ENCODE assay signal across 16 mouse cellular contexts in genomic region chr3:130961704-130962103, GRCm38 (mm10).
DNase-seq lines count a peak whose midpoint lies in the region; ATAC-seq and TF ChIP-seq lines count a peak whose summit lies in the region.
"Had no signal": no experiment of that assay in that cellular context is flagged by ENCODE, and none has a peak within 500 bp of the region (broad histone marks: within the 10 kb centered on the region; RNA-seq: fewer than 3 reads in every experiment).

No protein-coding gene starts in this region.

- no peak for ATAC-seq in neural tube, embryonic 13.5 days (ENCODE audit: low read depth)
- no peak for ATAC-seq in neural tube, embryonic 15.5 days (ENCODE audit: low FRiP score)
- ATAC-seq in forebrain, postnatal 0 days, result no peak; the same call in 1 of the 2 replicates
- ATAC-seq in midbrain, embryonic 12.5 days (ENCODE audit: low FRiP score, low read depth), result peak; percentile 62
- ATAC-seq in liver, embryonic 12.5 days, result no peak
- ATAC-seq: CD4-positive, CD25-positive, alpha-beta regulatory T cell, adult 4 months; inflammation-experienced regulatory T-cells, adult 6 months had no signal

- H3K9ac ChIP-seq in neural tube, embryonic 13.5 days, result 0 out of 2 replicates have a peak overlapping the region, but pooled peaks have one; percentile 5
- no peak overlapping the region for H3K9ac ChIP-seq in neural tube, embryonic 15.5 days (replicated peaks)
- 0 out of 2 replicates have a peak overlapping the region, but pooled peaks have one; percentile 6 for H3K9ac ChIP-seq in forebrain, postnatal 0 days
- H3K9ac ChIP-seq in midbrain, embryonic 12.5 days (replicated peaks), result no peak overlapping the region; the same call in 1 of the 2 replicates
- no peak overlapping the region for H3K9ac ChIP-seq in liver, embryonic 12.5 days
- H3K9ac ChIP-seq: limb, embryonic 12.5 days had no signal

- H3K27me3 ChIP-seq in neural tube, embryonic 13.5 days, result no peaks in the 10 kb centered on the region; the same call in 1 of the 2 replicates
- no peaks in the 10 kb centered on the region for H3K27me3 ChIP-seq in neural tube, embryonic 15.5 days (replicated peaks)
- H3K27me3 ChIP-seq in forebrain, postnatal 0 days (ENCODE audit: insufficient read depth, low read length), result no peaks in the 10 kb centered on the region
- H3K27me3 ChIP-seq in midbrain, embryonic 12.5 days, result no peaks in the 10 kb centered on the region
- 0 out of 2 replicates have a peak, but pooled peaks cover 4% of the 10 kb centered on the region for H3K27me3 ChIP-seq in liver, embryonic 12.5 days (replicated peaks)

- H3K4me3 ChIP-seq in neural tube, embryonic 13.5 days, result no peak overlapping the region
- H3K4me3 ChIP-seq in neural tube, embryonic 15.5 days (replicated peaks), result no peak overlapping the region
- H3K4me3 ChIP-seq in forebrain, postnatal 0 days (ENCODE audit: low read depth, low read length), result no peak overlapping the region
- no peak overlapping the region for H3K4me3 ChIP-seq in midbrain, embryonic 12.5 days
- no peak overlapping the region for H3K4me3 ChIP-seq in liver, embryonic 12.5 days
- H3K4me3 ChIP-seq: layer of hippocampus, adult 2 months; left cerebral cortex, adult 2 months; limb, embryonic 12.5 days had no signal

- no peak overlapping the region for H3K4me2 ChIP-seq in neural tube, embryonic 13.5 days
- H3K4me2 ChIP-seq in neural tube, embryonic 15.5 days, result no peak overlapping the region
- H3K4me2 ChIP-seq in forebrain, postnatal 0 days (ENCODE audit: low read depth), result 0 out of 2 replicates have a peak overlapping the region, but pooled peaks have one; percentile 29
- peak overlapping the region; percentile 49 for H3K4me2 ChIP-seq in midbrain, embryonic 12.5 days (replicated peaks)
- H3K4me2 ChIP-seq in liver, embryonic 12.5 days, result no peak overlapping the region
- H3K4me2 ChIP-seq: limb, embryonic 12.5 days had no signal

- H3K27ac ChIP-seq in neural tube, embryonic 13.5 days (replicated peaks), result no peak overlapping the region
- H3K27ac ChIP-seq in neural tube, embryonic 15.5 days (replicated peaks), result no peak overlapping the region
- H3K27ac ChIP-seq in forebrain, postnatal 0 days (ENCODE audit: low read depth, low read length), result no peak overlapping the region
- H3K27ac ChIP-seq in midbrain, embryonic 12.5 days (replicated peaks), result peak overlapping the region; percentile 94
- H3K27ac ChIP-seq in liver, embryonic 12.5 days, result no peak overlapping the region
- H3K27ac ChIP-seq: layer of hippocampus, adult 2 months; left cerebral cortex, adult 2 months; limb, embryonic 12.5 days had no signal

- H3K4me1 ChIP-seq in neural tube, embryonic 13.5 days (replicated peaks), result peaks cover 30% of the 10 kb centered on the region
- H3K4me1 ChIP-seq in neural tube, embryonic 15.5 days, result peaks cover 17% of the 10 kb centered on the region
- peaks cover 19% of the 10 kb centered on the region for H3K4me1 ChIP-seq in forebrain, postnatal 0 days (ENCODE audit: insufficient read depth)
- peaks cover 39% of the 10 kb centered on the region for H3K4me1 ChIP-seq in midbrain, embryonic 12.5 days
- H3K4me1 ChIP-seq in liver, embryonic 12.5 days, result no peaks in the 10 kb centered on the region

- no peaks in the 10 kb centered on the region for H3K36me3 ChIP-seq in neural tube, embryonic 13.5 days
- H3K36me3 ChIP-seq in neural tube, embryonic 15.5 days, result no peaks in the 10 kb centered on the region
- H3K36me3 ChIP-seq in forebrain, postnatal 0 days (ENCODE audit: insufficient read depth), result no peaks in the 10 kb centered on the region
- H3K36me3 ChIP-seq in midbrain, embryonic 12.5 days, result no peaks in the 10 kb centered on the region
- no peaks in the 10 kb centered on the region for H3K36me3 ChIP-seq in liver, embryonic 12.5 days
- H3K36me3 ChIP-seq: limb, embryonic 12.5 days had no signal

- no peak for TF ChIP-seq CTCF in forebrain, postnatal 0 days (IDR thresholded peaks at IDR 0.05; ENCODE audit: low read depth)

- WGBS in neural tube, embryonic 13.5 days, result 49% methylated on average over 6 of the region's 6 CpGs
- WGBS in neural tube, embryonic 15.5 days, result 47% methylated on average over 6 of the region's 6 CpGs
- 35% methylated on average over 6 of the region's 6 CpGs for WGBS in forebrain, postnatal 0 days
- 14% methylated on average over 6 of the region's 6 CpGs for WGBS in midbrain, embryonic 12.5 days
- 51% methylated on average over 6 of the region's 6 CpGs for WGBS in liver, embryonic 12.5 days (ENCODE audit: insufficient replicate concordance)

- H3K9me3 ChIP-seq in neural tube, embryonic 13.5 days, result no peaks in the 10 kb centered on the region
- no peaks in the 10 kb centered on the region for H3K9me3 ChIP-seq in neural tube, embryonic 15.5 days (replicated peaks)
- H3K9me3 ChIP-seq in forebrain, postnatal 0 days (ENCODE audit: low read length), result no peaks in the 10 kb centered on the region
- H3K9me3 ChIP-seq in midbrain, embryonic 12.5 days, result no peaks in the 10 kb centered on the region
- no peaks in the 10 kb centered on the region for H3K9me3 ChIP-seq in liver, embryonic 12.5 days (replicated peaks)
- H3K9me3 ChIP-seq: limb, embryonic 12.5 days had no signal

- no peak for DNase-seq in forebrain, postnatal 0 days
- DNase-seq in right cerebral cortex, postnatal 10 days (ENCODE audit: low spot score in 2 of 2), result no peak
- DNase-seq in right cerebral cortex, adult 18-20 months, result no peak
- DNase-seq: adrenal gland, adult 8-10 months; cerebellum, adult 11-12 months; kidney, adult 9 months; lung, postnatal 4 days had no signal

Comparison
In these comparisons a context has a peak if more than half of its experiments do, and no peak if none do; other contexts are left out.
1. H3K9ac ChIP-seq: peak in neural tube, embryonic 13.5 days (single experiment) and forebrain, postnatal 0 days (single experiment); none in neural tube, embryonic 15.5 days (single experiment), midbrain, embryonic 12.5 days (single experiment) and liver, embryonic 12.5 days (single experiment).
2. H3K4me2 ChIP-seq: peak in forebrain, postnatal 0 days (single experiment) and midbrain, embryonic 12.5 days (single experiment); none in neural tube, embryonic 13.5 days (single experiment), neural tube, embryonic 15.5 days (single experiment) and liver, embryonic 12.5 days (single experiment).